Mouse (Mus musculus) cerebellum, adult 9-11 months (tissue): ENCODE measurements around the gene St3gal5.

Experiments
- DNase-seq: peaks from one replicate; pipeline ENCODE4 v3.0.0; 2022

Gene St3gal5

DNA sequence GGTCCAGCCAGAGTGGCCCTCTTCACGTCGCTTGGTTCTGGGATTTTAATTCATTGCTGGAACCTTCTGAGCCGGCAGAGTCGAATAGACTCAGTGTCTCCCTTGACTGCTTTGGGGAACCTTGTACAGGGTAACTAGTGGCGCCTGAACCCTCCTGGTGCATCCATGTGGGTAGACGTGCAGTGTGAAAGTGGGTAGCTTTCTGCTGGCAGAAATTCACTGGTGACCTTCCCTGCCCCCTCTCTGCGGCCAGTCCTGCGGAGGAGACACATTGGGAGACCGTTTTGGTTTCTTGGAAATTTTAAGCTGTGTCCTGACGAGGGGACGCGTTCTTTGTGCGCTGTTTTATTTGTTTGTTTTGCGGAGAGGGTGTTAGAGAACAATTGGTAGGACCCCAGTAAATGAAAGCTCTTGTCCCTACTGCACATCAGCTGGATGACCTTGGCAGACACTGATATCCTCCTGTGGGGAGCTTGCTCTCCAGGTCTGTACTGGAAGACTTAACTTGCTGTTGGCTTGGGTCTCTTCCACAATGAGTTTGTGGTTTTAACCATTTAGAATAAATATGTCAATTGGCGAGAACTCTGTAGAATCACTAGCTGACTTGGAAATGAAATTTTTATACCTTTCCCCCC, 746 bp downstream of the St3gal5 start:
- DNase-seq = peak; percentile 66

DNA sequence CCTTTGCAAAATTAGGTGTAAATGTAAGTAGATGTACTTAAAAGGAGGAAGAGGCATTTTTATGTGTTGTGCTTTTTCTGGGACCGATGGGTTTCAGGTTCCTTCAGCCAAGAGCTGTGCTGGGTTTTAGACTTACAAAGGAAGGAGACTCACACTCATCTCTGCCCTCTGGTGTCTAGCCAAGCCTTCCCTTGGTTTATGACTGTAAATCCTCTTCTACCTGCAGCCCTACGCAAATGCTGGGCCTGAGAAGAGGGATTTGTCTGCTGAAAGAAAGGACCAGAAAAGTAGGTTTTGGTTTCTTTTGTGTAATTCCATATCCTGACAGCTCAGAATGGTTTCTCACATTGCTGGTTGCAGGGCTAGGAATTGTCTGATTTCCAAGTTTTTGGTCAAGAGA, 1.3 kb downstream of the St3gal5 start:
- DNase-seq = peak; percentile 66

DNA sequence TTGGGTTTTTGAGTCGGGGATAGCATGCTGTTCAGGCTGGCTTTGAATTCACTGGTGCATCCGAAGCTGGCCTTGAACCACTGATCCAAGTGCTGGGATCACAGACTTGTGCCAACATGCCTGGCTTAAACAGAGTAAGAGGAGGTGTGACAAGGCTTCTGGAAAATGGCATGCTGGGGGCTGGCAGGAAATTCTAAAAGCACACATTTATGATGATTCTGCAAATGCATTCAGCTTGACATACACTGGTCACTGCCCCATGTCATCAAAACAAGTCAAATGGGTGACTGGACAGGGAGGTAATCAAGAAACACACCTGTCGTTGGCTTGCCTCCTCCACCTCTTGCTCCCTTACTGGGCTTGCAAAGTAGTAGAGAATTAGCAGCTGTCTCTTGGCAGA, 1.9 kb downstream of the St3gal5 start:
- DNase-seq = peak; percentile 56

DNA sequence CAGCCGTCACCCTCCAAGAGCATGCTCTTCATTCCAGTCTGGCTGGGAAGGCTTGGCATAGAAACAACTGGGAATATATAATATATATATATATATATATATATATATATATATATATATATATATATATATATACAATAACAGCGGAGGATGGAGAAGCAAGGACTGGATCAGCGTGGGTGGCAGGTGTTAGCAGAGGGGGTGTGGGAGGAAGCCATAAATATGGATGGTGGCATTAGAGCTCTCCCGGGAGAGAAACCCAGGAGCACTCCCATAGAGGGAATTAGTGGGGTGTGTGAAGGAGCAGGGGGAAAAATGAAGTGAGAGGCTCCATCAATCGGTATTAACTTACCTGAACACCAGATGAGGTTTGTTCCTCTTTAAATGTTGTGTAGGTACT, 2.8 kb downstream of the St3gal5 start:
- no peak for DNase-seq

DNA sequence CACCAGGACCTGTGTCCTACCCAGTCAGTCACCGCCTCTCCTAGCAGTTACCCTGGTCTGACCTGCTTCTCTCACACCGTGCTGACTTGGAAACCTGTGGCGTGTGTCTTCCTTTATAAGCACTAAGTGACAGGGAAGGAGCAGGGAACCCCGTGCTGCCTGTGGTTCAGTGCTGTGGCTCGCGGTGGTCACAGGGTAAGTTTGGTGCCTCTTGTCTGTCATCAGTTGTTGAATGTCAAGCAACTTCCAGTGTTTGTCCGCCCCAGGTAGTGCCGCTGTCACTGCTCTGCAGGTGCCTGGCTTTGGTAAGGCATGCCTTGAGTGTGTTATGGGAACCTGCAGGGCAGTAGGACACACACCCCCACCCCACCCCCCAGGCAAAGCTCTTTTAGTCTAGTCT, 3.5 kb downstream of the St3gal5 start:
- DNase-seq = no peak

DNA sequence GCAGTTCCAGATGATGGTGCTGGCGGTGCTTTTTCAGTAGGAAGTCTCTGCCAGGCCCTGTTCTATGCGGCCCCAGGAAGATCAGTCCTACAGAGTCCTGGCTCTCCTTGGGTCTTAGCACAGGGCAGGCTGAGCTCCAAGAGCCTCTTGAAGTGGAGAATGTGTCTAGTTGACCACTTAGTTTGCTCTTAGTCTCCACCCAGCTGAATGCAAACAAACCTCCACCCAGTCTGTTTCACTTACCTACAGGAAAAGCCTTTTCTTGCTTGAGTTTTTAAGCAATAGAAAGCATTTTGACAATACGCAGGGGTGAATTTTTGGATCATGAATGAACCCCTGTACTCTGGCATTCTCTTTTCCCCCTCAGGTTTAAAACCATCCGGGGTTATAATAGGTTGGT, 4.0 kb downstream of the St3gal5 start:
- DNase-seq = no peak

DNA sequence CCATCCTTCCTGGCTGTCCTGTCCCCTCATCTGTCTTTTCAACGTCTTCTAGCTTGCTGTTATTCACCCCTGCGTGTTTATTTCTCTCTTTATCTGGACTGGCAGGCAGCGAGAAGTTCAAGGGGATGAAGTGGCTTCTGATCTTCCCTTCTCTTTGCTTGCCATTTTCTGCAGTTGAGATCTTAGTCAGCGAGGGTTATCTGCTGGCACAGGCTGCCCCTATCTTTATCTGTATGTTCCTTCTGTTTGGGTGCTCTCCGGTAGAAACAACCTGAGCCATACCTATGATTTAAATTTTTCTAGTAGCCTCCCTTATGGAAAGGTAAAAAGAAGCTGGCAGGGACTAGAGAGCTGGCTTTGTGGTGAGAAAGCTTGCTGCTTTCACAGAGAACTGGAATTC, 4.7 kb downstream of the St3gal5 start:
- DNase-seq = no peak

DNA sequence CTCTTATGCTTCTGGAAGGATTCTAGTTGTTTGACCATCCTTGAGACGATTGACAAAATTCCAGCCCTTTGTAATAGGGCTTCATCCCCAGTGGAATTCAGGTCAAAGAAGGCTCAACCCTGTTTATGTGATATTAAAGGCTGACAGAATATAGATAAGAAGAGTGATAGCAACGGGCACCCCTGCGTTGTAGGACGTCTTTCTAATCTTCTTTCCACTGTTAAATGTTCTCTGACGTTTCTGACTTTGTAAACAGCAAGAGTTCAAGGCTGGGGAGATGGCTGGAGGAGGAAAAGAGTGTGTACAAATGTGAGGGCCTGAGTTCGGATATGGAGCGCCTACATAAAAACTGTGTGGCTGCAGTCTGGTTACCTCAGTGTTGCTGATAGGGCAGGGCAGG, 7.1 kb downstream of the St3gal5 start:
- DNase-seq = no peak

DNA sequence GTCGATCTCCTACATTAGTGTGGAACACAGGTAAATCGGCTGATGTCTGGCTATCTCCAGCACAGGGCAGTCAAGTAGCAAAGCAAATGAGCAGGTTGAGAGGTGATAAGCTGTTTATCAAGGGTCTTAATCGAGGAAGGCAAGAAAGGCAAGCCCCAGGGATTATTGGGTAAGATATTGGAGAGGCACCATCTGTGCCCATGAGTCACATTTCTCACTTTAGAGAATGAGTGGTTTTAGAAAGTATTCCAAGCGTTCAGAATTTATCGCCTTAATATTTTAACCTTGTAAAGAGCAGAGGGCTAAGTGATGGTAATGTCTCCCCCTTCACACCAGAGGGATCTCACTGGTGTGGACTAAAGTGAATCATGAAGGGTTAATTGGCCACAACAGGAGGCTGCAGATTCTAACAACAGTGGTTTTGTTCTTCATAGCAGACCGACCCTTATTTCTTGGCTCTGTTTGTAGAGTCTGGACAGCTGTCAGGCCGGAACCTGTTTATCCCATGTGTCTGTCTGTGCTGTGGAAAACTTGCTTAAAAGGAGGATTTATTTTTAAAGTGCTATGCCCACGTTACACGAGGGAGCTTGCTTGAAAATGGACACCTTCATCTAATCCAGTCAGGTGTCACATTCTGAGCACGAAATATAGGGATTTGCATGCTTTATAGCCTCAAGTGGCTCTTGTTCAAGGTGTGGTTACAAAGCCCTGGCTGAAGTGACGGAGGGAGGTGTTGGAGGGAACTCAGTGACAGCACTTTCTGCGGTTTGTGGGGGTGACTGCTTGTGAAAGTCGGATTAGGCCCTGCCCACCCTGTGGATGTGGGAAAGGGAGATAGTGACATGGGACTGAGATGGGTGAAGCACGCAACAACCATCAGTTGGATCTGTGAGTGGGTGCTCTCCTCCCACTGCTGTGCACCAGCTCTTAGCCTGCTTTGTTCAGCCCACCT, 11.8 kb downstream of the St3gal5 start:
- no peak for DNase-seq

DNA sequence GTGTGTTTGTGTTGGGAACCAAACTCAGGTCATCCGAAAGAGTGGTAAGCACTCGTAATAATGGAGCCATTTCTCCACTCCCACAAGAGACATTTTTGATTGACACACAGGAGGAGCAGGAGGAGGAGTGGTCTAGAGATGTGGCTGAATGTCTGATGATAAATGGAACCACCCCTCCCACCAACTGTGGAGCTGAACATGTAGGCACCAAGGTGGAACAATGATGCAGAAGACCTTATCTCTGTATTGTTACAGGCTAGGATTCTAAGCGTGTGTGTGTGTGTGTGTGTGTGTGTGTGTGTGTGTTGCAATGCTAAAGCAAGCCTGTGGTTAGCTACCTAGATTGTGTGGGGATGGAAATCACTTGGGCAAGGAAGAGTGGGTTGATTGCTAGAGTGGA, 13.2 kb downstream of the St3gal5 start:
- DNase-seq = no peak

DNA sequence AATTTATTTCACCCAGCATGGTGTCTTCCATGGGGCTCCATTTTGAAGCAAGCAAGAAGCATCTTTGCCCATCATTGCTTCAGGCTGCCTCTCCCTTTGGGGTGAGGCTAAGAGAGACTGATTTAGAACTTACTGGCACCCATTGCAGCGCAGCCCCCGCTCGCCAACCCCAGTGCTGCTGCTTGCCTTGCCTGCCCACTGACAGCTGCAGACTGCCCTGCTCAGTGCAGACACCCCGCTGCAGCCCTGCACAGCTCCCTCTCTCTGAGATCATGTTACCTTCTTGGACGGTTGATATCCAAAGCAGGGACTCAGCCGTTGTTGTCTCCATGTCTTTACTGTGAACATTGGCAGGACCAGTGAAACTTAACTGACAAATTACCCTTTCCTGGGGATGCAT, 15.2 kb downstream of the St3gal5 start:
- DNase-seq = no peak

DNA sequence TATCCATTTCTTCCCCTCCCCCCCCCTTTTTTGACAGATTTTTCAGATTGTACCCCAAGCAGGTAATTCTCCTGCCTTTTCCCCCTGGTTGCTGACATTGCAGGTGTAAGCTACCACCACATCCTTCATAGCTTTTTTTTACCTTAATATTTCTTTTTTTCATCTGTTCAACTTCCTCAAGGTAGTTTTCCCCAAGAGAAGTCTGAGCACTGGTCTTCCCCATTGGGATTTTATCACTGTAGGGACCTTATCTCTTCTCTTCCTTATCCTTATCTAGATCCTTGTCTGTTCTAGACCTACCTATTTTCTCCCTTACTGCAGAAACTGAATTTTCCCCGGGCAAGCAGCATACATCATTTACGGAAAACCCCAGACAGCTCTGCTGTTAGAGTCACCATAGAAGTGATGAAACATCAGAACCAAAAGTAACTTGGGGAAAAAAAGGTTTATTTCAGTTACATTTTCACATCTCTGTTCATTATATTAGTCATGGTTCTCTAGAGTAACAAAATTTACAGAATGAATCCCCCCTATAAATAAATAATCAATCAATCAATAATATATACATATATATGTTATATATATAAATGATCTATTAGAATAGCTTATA, 15.8 kb downstream of the St3gal5 start:
- no peak for DNase-seq

DNA sequence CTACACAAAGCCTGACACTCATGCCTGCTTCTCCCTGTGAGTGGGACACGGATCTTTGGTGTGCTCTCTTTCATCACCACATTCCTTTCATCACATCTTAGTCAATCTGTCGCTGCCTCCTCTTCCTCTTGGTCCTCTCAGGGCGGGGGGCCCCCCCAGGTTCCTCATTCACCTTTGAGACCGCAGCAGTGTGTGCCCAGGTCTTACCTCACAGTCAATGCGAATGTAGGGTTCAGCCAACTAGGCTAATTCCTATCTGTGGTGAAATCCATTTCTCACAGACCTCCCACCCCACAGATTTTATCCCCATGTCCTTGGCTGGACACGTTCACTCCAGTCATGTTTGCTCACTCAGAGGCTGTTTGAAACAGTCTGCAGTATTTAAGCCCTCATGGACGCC, 17.5 kb downstream of the St3gal5 start:
- no peak for DNase-seq

DNA sequence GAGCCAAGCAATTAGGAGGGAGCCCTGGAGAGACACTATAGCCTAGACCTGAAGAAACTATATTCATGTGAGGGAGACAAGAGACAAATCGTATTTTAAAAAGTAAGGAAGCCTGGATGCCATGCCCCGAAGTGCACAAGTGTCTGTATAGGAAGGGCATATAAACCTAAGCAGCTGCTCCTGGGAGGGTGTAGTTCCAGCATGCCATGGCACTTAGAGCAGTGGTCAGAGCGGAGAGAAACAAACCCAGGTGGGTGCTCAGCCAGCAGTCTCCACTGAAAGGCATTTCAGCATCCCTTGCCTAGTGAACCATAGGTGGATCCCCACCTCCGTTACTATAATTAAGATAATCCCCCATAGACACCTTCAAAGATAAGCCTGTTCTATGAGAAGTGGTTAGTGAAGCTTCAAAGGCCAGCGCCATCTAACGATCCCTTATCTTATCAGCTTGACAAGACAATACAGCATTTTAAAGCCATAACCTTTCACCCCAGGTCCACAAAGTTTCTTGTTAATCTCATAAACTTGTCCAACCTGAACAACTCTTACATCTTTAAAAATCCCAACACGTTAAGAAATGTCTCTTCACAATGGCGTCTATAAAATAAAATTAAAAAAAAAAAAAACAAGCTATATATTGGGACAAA, 20.1 kb downstream of the St3gal5 start:
- DNase-seq = no peak

DNA sequence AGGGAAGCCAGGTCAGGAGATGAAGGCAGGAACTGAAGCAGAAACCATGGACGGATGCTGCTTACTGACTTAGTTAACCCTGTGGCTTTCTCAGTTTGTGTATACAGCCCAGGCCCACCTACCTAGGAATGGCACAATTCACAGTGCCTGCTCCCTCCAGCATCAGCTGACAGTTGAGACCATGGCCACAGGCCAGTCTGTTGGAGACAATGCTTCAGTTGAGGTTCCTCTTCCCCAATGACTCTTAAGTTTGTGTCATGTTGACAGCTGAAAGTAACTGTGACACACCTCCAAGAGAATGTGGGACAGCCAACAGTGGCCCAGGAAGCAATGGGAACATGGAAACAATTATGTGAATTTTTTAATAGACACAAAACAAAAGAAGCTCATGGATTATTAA, 22.5 kb downstream of the St3gal5 start:
- DNase-seq = no peak

DNA sequence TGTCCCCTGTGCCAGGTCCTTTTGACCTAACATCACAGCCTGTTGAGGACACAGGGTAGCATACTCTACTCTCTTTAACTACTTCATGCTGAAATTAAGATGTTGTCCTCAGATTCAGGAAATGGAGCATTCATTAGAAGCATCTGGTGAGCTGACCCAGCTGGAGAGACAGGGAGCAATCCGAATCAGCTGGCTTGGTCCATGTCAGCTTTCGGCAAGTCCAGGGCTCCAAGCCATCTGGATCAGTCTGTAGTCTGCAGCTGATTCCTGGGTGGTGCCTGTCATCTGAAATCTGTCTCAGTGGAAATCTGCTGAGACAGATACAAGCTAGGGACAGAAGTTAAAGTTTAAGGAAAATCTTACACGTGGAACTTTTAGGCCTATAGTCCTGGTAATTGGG, 23.9 kb downstream of the St3gal5 start:
- no peak for DNase-seq

DNA sequence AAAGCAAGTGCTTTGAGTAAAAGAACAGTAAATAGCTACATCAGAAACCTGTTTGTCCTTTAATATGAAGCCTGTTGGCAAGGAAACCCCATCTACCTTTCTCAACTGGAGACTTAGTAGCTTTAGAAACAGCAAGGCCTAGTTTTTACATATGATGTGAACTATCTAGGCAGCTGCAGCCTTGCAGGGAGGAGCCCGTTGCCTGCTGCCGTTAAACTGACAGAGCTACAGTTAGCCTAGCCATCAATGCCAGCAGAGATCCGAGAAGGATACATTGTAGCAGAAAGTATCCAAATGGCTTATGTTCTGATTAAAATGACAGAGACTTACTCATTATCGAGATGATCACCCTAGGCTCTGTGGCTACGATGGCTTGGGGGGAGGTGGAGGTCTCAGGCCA, 25.1 kb downstream of the St3gal5 start:
- DNase-seq = no peak

DNA sequence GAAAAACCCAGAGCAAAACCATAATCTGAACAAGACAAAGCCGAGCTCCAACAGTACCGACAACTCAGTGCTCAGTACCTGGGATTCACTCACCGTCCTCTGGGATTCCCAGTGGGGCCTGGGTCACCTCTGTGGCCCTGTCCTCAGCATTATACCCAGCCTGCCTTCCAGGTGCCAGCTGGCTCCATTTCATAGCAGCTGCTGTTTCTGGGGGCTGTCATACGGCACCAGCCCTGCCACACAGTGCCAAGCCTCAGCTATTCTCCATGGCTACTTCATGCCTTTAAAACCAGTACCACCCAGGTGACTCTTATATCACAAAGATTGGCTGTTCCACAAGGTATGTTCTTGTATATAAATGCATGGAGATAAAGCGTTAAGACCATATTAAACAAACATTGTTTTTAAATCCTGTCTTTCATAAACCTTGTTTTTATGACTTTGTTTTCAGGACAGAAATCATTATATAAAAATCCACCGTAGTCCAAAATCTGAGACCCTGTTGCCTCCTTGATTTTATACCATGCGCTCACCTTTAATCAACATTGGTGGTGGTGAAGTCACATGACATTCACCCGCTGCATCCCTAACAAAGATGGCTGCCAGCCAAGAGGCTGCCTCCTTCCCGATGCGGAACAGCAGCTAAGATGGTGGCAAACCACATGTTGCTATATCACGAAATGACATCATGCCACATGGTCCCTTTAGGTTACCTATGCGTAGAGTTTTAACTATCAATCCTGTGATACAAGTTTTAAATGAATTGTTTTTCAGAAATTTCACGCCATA, 27.1 kb downstream of the St3gal5 start:
- no peak for DNase-seq

DNA sequence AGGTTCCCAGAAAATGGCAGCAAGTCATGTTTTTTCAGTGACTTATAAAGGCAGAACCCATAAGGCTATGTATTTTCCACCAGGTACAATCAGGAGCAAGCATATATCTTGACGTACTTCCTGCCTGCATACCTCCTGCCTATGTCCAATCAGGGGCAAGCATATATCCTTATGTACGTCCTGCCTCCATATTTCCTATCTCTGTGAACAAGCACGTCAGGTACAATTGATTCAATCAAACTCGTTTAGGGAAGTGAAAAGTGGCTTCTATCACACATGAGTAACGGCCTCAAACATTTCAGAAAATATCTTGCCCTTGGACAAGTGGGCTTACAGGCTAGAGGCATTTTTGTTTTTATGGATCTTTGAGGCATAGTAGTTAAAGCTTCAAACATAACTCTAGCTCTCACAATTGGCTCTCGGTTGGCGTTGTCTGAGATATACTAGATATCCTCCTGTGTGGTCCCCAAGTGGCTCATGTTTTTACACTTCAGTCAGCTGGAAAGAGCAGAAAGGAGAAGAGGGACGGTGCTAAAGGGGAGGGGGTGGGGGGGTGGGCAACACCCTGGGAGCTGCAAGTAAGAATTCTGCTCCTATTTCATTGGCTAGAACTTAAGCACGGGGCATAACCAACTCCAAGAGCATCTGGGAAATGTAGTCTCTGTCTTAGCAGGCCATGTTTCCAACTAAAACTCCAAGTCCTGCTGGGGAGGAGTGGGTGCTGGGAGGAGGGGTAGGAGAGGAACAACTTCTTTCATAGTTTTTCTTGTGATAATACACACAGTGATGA, 28.9 kb downstream of the St3gal5 start:
- DNase-seq = no peak

DNA sequence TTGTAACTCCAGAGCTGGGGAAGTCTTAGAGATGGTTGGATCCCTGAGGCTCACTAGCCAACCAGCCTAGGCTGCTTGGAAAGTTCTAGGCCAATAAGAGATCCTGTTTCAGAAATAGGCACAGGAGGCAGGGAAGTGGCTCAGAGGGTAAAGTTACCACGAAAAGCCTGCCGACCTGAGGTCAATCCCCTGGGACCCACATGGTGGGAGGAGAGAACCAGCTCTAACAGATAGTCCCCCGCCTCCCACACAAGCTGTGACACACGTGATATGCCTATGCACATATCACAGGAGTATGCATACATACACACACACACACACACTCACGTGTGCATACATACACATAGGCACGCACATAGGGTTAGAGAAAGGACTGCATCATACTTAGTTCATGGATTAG, 32.7 kb downstream of the St3gal5 start:
- no peak for DNase-seq

DNA sequence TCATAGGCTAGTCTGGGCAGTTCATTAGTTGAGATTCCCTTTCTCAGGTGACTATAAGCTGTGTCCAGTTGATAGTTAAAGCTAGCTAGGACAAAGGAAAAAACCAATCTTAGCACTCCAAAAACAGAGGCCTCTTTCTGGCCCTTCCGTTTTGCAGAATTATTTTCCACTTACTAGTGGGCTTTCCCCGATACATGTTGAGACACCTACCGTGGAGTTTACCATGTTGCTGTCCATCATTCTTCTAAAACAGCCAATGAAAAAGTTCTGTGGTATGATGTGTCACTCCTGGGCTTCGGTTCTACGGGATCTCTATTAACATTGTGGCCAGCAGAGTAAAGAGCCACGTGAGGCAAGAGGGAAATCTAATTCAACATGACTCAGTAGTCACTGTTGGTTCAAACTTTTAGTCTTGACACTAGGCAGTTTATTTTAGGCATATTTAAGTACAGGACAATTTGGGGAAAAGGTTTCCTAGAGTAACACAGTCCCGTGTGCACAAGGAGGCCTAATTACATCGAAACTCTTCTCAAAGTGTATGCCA, 35.4 kb downstream of the St3gal5 start:
- no peak for DNase-seq
